Mouse (Mus musculus): ENCODE results near the gene Crat.
A peak's percentile ranks its signal among the peaks of the same experiment; 100 is the strongest.
"Not testable (repeated sequence)": the region's sequence is repeated elsewhere in the genome, so short reads cannot be mapped to it uniquely, and the experiment has no call there.

The Crat gene

GRCm38 (mm10) chr2:30440211-30440700, 24.6 kb upstream of the Crat start:
- no peak for DNase-seq

- no peak for DNase-seq
Observed at GRCm38 (mm10) chr2:30439631-30440030, 24.0 kb upstream of the Crat start.

GRCm38 (mm10) chr2:30437791-30438190, 22.2 kb upstream of the Crat start:
- no peak for DNase-seq

GRCm38 (mm10) chr2:30436809-30437208, 21.2 kb upstream of the Crat start:
- DNase-seq = no peak

GRCm38 (mm10) chr2:30436156-30436545, 20.5 kb upstream of the Crat start:
- DNase-seq = no peak

GRCm38 (mm10) chr2:30435326-30436155, 19.9 kb upstream of the Crat start:
- peak; percentile 79 to 85 for DNase-seq

GRCm38 (mm10) chr2:30429156-30429555, 13.5 kb upstream of the Crat start:
- peak in 1 of 2 experiments; percentile 60 for DNase-seq

- no peak for DNase-seq
Observed at GRCm38 (mm10) chr2:30421432-30421831, 5.8 kb upstream of the Crat start.

GRCm38 (mm10) chr2:30419112-30419511, 3.5 kb upstream of the Crat start:
- DNase-seq = peak in 1 of 2 experiments; percentile 56

GRCm38 (mm10) chr2:30418259-30418658, 2.6 kb upstream of the Crat start:
- DNase-seq = no peak

GRCm38 (mm10) chr2:30417595-30418165, 2.1 kb upstream of the Crat start:
- no peak for DNase-seq

GRCm38 (mm10) chr2:30417154-30417553, 1.5 kb upstream of the Crat start:
- not testable (repeated sequence) for DNase-seq

GRCm38 (mm10) chr2:30416649-30416965, 994 bp upstream of the Crat start:
- DNase-seq = no peak

GRCm38 (mm10) chr2:30415936-30416648, 479 bp upstream of the Crat start, which contains the start of gene Ptpa:
Gene Ptpa, plus strand, starts transcription at chr2:30416039.
- peak; percentile 95 to 96 for DNase-seq

- no peak for DNase-seq
Observed at GRCm38 (mm10) chr2:30414681-30415080, 932 bp downstream of the Crat start.

GRCm38 (mm10) chr2:30414101-30414500, 1.5 kb downstream of the Crat start:
- peak in 1 of 2 experiments; percentile 70 for DNase-seq

GRCm38 (mm10) chr2:30413038-30413973, 2.3 kb downstream of the Crat start:
- DNase-seq = peak; percentile 56 to 58

- no peak for DNase-seq
Observed at GRCm38 (mm10) chr2:30409454-30410176, 6.0 kb downstream of the Crat start.

GRCm38 (mm10) chr2:30408452-30409100, 7.0 kb downstream of the Crat start:
- DNase-seq = no peak

- DNase-seq = no peak
Observed at GRCm38 (mm10) chr2:30407778-30408177, 7.8 kb downstream of the Crat start.

- no peak for DNase-seq
Observed at GRCm38 (mm10) chr2:30407221-30407620, 8.4 kb downstream of the Crat start.
